ENCODE assay signal across 12 mouse cellular contexts in the genomic region with DNA sequence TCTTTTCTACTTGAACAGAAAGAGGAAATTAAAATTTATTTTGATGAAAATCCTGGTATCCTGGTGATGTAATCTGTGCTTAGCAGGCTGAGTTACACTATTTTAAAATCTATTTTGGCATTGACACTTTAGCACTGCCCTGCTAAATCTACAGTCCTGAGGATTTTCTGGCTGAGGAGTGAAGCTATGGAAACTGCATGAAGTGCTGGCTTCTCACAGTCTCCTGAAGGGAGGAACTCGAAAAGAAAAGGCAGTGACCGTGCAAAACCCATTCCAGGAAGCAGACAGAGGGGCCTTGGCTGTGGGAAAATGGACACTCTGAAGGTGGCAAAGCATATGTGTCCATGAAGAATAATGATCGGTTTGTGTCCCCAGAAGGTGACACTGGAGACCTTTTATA.
"Had no signal": no experiment of that assay in that cellular context is flagged by ENCODE, and none has a peak within 500 bp of the region (broad histone marks: within the 10 kb centered on the region; RNA-seq: fewer than 3 reads in every experiment).

No protein-coding gene starts in this region.

- H3K9me3 ChIP-seq: limb, embryonic 12.5 days; liver, embryonic 13.5 days; neural tube, embryonic 13.5 days had no signal

- DNase-seq: kidney, adult 11 months; kidney, adult 9 months; kidney, postnatal 10 days; kidney, postnatal 4 days; liver; liver, embryonic 13.5 days; liver, postnatal 0 days; thymus, postnatal 4 days had no signal

- H3K4me1 ChIP-seq: limb, embryonic 12.5 days; liver, embryonic 13.5 days had no signal

- ATAC-seq: liver, postnatal 0 days had no signal

- H3K27me3 ChIP-seq: limb, embryonic 12.5 days; liver, embryonic 13.5 days; neural tube, embryonic 13.5 days had no signal

- H3K4me2 ChIP-seq: limb, embryonic 12.5 days; liver, embryonic 13.5 days; neural tube, embryonic 13.5 days had no signal

- H3K4me3 ChIP-seq: left cerebral cortex, adult 2 months; limb, embryonic 12.5 days; liver, embryonic 13.5 days; neural tube, embryonic 13.5 days had no signal

- H3K36me3 ChIP-seq: limb, embryonic 12.5 days; liver, embryonic 13.5 days; neural tube, embryonic 13.5 days had no signal

- H3K9ac ChIP-seq: limb, embryonic 12.5 days; liver, embryonic 13.5 days; liver, postnatal 0 days; neural tube, embryonic 13.5 days had no signal

- H3K27ac ChIP-seq: left cerebral cortex, adult 2 months; limb, embryonic 12.5 days; liver, embryonic 13.5 days; stomach, postnatal 0 days had no signal
